Mouse (Mus musculus) kidney, adult 2 months (tissue): Measurements from ENCODE around the gene Actr3.

Experiments used
- CTCF ChIP-seq: fragments of 200-500 bp; conservative IDR thresholded peaks from 2 replicates; pipeline ENCODE4 v1.5.1; 2011; ENCODE audit warnings: low read depth, mild to moderate bottlenecking, control low read depth, low read length, moderate library complexity, mixed read lengths; ENCODE audit not compliant: insufficient read depth, insufficient read length
- POLR2A ChIP-seq: fragments of 200-500 bp; IDR thresholded peaks from one replicate; pipeline ENCODE4 v1.6.1; 2011; ENCODE audit warnings: low read depth, low read length, control low read depth

- no peak for TF ChIP-seq CTCF
- TF ChIP-seq POLR2A = no peak
These were observed 4.0 kb upstream of the Actr3 start for GRCm38 (mm10) chr1:125439556-125439955.
